Mouse (Mus musculus) heart, postnatal 0 days (tissue): Measurements from ENCODE around the gene Hmcn2.

Experiments used
- CTCF ChIP-seq: IDR thresholded peaks from 2 replicates; pipeline ENCODE4 v1.5.1; 2016; ENCODE audit warnings: antibody characterized with exemption, control low read depth, low read depth
- EP300 ChIP-seq: IDR thresholded peaks from 2 replicates; pipeline ENCODE4 v1.6.1; 2016; ENCODE audit warnings: antibody characterized with exemption, low read depth

- TF ChIP-seq EP300: no peak
- no peak for TF ChIP-seq CTCF
These were observed 176.3 kb downstream of the Hmcn2 start for GRCm38 (mm10) chr2:31490556-31490955.
